Mouse (Mus musculus): ENCODE measurements around the gene St6galnac5.

DNA sequence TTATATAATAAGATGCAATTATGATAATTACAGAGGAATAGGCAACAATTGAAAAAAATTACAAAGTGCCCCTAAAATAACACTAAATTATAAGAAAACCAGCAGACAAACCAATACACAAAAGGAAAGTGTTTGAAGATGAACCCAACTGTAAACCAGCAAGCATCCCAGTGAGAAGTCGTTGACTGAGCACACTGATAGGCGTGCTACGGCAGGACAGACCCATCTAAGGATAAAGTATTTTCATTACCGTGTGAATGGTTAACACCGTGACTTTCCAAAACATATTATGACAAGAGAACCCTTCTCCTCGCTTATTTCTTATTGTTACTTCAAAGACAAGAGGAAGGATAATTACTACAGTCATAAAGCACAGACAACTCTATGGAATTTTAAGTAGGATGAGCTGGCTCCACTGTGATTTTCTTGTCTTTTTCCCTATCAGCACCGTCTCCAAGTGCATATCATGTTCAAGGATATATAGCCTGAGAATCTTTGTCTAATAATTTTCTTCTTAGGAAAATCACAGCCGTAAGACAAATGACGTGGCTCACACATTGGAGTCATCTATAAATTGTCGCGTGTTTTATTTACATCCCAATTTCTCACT is 34.9 kb downstream of the St6galnac5 start:
- no peak for TF ChIP-seq CTCF (IDR thresholded peaks at IDR 0.05; ENCODE audit: insufficient read depth, low read depth, low read length)
- no peak for TF ChIP-seq POLR2A (IDR thresholded peaks at IDR 0.05; ENCODE audit: insufficient read depth, low read depth, low read length)
